Mouse (Mus musculus) liver, embryonic 12.5 days (tissue): ENCODE data around the gene Nxpe5. TPM values are rescaled to one million over a fixed set of nuclear protein-coding genes. Genes with fewer than 3 reads are reported as not detected.

Experiments used
- ATAC-seq: fragments of 200-750 bp; cut with Nextera tagmentation; 2 replicates; pipeline ENCODE4 v1.8.0; 2017; ENCODE audit warnings: moderate number of reproducible peaks, mild to moderate bottlenecking, moderate library complexity
- H3K27ac ChIP-seq: fragments of 300-500 bp; sonication (generic); 2 replicates; pipeline ENCODE4 v1.5.1; 2016; ENCODE audit warnings: mild to moderate bottlenecking
- H3K27me3 ChIP-seq: fragments of 300-500 bp; sonication (generic); replicated peaks from 2 replicates; pipeline ENCODE4 v1.6.1; 2016; ENCODE audit warnings: mild to moderate bottlenecking, moderate library complexity
- H3K36me3 ChIP-seq: fragments of 300-500 bp; sonication (generic); 2 replicates; pipeline ENCODE4 v1.6.1; 2016; ENCODE audit warnings: mild to moderate bottlenecking, moderate library complexity
- H3K4me1 ChIP-seq: fragments of 300-500 bp; sonication (generic); 2 replicates; pipeline ENCODE4 v1.6.1; 2016
- H3K4me2 ChIP-seq: fragments of 300-500 bp; sonication (generic); 2 replicates; pipeline ENCODE4 v1.6.1; 2016; ENCODE audit warnings: mild to moderate bottlenecking, moderate library complexity
- H3K4me3 ChIP-seq: fragments of 300-500 bp; sonication (generic); 2 replicates; pipeline ENCODE4 v1.5.1; 2016; ENCODE audit warnings: mild to moderate bottlenecking, moderate library complexity
- H3K9ac ChIP-seq: fragments of 300-500 bp; sonication (generic); 2 replicates; pipeline ENCODE4 v1.6.1; 2016; ENCODE audit warnings: mild to moderate bottlenecking, moderate library complexity
- H3K9me3 ChIP-seq: fragments of 300-500 bp; sonication (generic); replicated peaks from 2 replicates; pipeline ENCODE4 v1.6.1; 2016; ENCODE audit warnings: mild to moderate bottlenecking, moderate library complexity
- WGBS: fragments of 180-500 bp; shearing (Covaris S2); methylation state at CpG from one replicate; pipeline ENCODE4 v1.1.7; 2016; ENCODE audit not compliant: insufficient replicate concordance; 5-methylcytosine and 5-hydroxymethylcytosine counted together
- polyA plus RNA-seq: library from polyadenylated mRNA; unstranded; fragments of >200 nt; fragmentation: Nextera tagmentation; extraction: Ambion mirVana; gene quantifications from 2 replicates; pipeline ENCODE4 v1.2.1, GENCODE M21; 2016

Gene Nxpe5
- polyA plus RNA-seq, 1 experiment from 2014 or later: not detected

GRCm38 (mm10) chr5:138219864-138220263, 5.8 kb upstream of the Nxpe5 start:
- no peak overlapping the region for H3K27ac ChIP-seq
- no peak overlapping the region for H3K9ac ChIP-seq
- no peak overlapping the region for H3K4me3 ChIP-seq
- no peaks in the 10 kb centered on the region for H3K27me3 ChIP-seq
- no peaks in the 10 kb centered on the region for H3K4me1 ChIP-seq
- H3K4me2 ChIP-seq: no peak overlapping the region
- WGBS: 51% methylated on average over 2 of the region's 2 CpGs
- no peaks in the 10 kb centered on the region for H3K36me3 ChIP-seq
- no peak for ATAC-seq
- peaks cover 27% of the 10 kb centered on the region for H3K9me3 ChIP-seq

GRCm38 (mm10) chr5:138222111-138222510, 3.6 kb upstream of the Nxpe5 start:
- H3K27ac ChIP-seq: no peak overlapping the region
- H3K9me3 ChIP-seq: peaks cover 6% of the 10 kb centered on the region; the same call in 1 of the 2 replicates
- H3K4me3 ChIP-seq: no peak overlapping the region
- H3K27me3 ChIP-seq: no peaks in the 10 kb centered on the region
- H3K4me1 ChIP-seq: no peaks in the 10 kb centered on the region
- no peak for ATAC-seq
- 22% methylated on average over 4 of the region's 4 CpGs for WGBS
- no peaks in the 10 kb centered on the region for H3K36me3 ChIP-seq
- no peak overlapping the region for H3K9ac ChIP-seq
- H3K4me2 ChIP-seq: no peak overlapping the region

GRCm38 (mm10) chr5:138223287-138223686, 2.4 kb upstream of the Nxpe5 start:
- no peaks in the 10 kb centered on the region for H3K27me3 ChIP-seq
- H3K4me2 ChIP-seq: no peak overlapping the region
- H3K4me1 ChIP-seq: no peaks in the 10 kb centered on the region
- 46% methylated on average over 3 of the region's 3 CpGs for WGBS
- H3K9ac ChIP-seq: no peak overlapping the region
- no peak overlapping the region for H3K4me3 ChIP-seq
- no peak overlapping the region for H3K27ac ChIP-seq
- H3K9me3 ChIP-seq: no peaks in the 10 kb centered on the region
- H3K36me3 ChIP-seq: no peaks in the 10 kb centered on the region
- ATAC-seq: no peak

GRCm38 (mm10) chr5:138226491-138226890, 793 bp downstream of the Nxpe5 start:
- H3K36me3 ChIP-seq: no peaks in the 10 kb centered on the region
- H3K27me3 ChIP-seq: no peaks in the 10 kb centered on the region
- no peak overlapping the region for H3K4me3 ChIP-seq
- no peaks in the 10 kb centered on the region for H3K4me1 ChIP-seq
- WGBS: 43% methylated on average over 4 of the region's 4 CpGs
- H3K9ac ChIP-seq: no peak overlapping the region
- H3K27ac ChIP-seq: no peak overlapping the region
- H3K4me2 ChIP-seq: no peak overlapping the region
- no peak for ATAC-seq
- H3K9me3 ChIP-seq: no peaks in the 10 kb centered on the region

GRCm38 (mm10) chr5:138227367-138227766, 1.7 kb downstream of the Nxpe5 start:
- H3K4me2 ChIP-seq: no peak overlapping the region
- no peak overlapping the region for H3K9ac ChIP-seq
- 9% methylated on average over 2 of the region's 2 CpGs for WGBS
- H3K27me3 ChIP-seq: no peaks in the 10 kb centered on the region
- H3K36me3 ChIP-seq: no peaks in the 10 kb centered on the region
- no peak for ATAC-seq
- H3K9me3 ChIP-seq: no peaks in the 10 kb centered on the region
- H3K27ac ChIP-seq: no peak overlapping the region
- H3K4me1 ChIP-seq: no peaks in the 10 kb centered on the region
- H3K4me3 ChIP-seq: no peak overlapping the region

DNA sequence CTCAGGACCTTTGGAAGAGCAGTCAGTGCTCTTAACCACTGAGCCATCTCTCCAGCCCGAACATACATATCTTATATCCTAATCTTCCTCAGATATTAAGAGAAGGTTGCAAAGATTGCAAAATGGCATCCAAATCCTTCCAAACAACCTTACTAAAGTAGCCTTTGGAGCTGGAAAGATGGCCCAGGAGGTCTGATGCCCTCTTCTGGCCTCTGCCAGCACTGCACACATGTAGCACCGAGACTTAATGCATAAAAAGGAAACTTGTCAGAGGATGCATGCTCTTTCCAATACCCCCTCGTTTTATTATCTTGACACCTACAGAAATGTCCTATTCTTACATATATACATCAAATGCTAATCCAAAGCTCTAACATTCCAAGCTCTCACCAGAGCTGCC, 2.3 kb downstream of the Nxpe5 start:
- Histone ChIP-seq H3K9me3 (no peaks in the 10 kb centered on the region), H3K9ac (no peak overlapping the region), H3K36me3 (no peaks in the 10 kb centered on the region), H3K4me1 (no peaks in the 10 kb centered on the region), H3K27ac (no peak overlapping the region), H3K4me2 (no peak overlapping the region), H3K27me3 (no peaks in the 10 kb centered on the region), H3K4me3 (no peak overlapping the region)
- no peak for ATAC-seq
- WGBS: 25% methylated on average over 3 of the region's 3 CpGs

GRCm38 (mm10) chr5:138229511-138229910, 3.8 kb downstream of the Nxpe5 start:
- H3K4me3 ChIP-seq: no peak overlapping the region
- ATAC-seq: no peak
- no peak overlapping the region for H3K4me2 ChIP-seq
- WGBS: 76% methylated on average over 3 of the region's 3 CpGs
- no peak overlapping the region for H3K27ac ChIP-seq
- H3K36me3 ChIP-seq: no peaks in the 10 kb centered on the region
- H3K9ac ChIP-seq: no peak overlapping the region
- H3K27me3 ChIP-seq: no peaks in the 10 kb centered on the region
- H3K4me1 ChIP-seq: no peaks in the 10 kb centered on the region
- H3K9me3 ChIP-seq: no peaks in the 10 kb centered on the region

GRCm38 (mm10) chr5:138233778-138234177, 8.1 kb downstream of the Nxpe5 start:
- no peaks in the 10 kb centered on the region for H3K4me1 ChIP-seq
- no peaks in the 10 kb centered on the region for H3K27me3 ChIP-seq
- no peak overlapping the region for H3K4me2 ChIP-seq
- WGBS: 77% methylated on average over 2 of the region's 2 CpGs
- H3K9me3 ChIP-seq: no peaks in the 10 kb centered on the region
- no peak for ATAC-seq
- H3K9ac ChIP-seq: no peak overlapping the region
- H3K4me3 ChIP-seq: no peak overlapping the region
- no peak overlapping the region for H3K27ac ChIP-seq
- no peaks in the 10 kb centered on the region for H3K36me3 ChIP-seq

DNA sequence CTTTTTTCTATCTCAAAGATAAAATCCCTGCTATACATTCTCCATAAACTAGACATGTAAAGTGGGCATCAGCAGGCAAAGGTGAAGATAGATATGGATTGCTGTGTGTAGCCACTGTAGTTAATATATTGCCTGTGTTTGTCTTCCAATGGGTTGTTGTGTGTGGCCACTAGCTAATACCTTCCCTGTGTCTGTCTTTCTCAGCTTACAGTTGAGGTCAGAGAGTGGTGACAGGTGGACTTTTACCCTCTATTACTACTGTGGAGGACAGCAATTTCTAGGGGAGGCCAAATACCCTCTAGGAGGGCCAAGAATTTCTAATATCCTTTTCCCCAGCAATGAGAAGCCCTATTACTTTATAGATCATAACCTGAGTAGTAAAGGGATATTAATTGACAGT, 8.5 kb downstream of the Nxpe5 start:
- Histone ChIP-seq H3K9me3 (no peaks in the 10 kb centered on the region), H3K36me3 (no peaks in the 10 kb centered on the region), H3K4me1 (no peaks in the 10 kb centered on the region), H3K4me2 (no peak overlapping the region), H3K9ac (no peak overlapping the region), H3K27ac (no peak overlapping the region), H3K27me3 (no peaks in the 10 kb centered on the region), H3K4me3 (no peak overlapping the region)
- no peak for ATAC-seq

- 7% methylated on average over 2 of the region's 2 CpGs for WGBS
- H3K4me2 ChIP-seq: no peak overlapping the region
- no peaks in the 10 kb centered on the region for H3K36me3 ChIP-seq
- no peak overlapping the region for H3K4me3 ChIP-seq
- ATAC-seq: no peak
- no peaks in the 10 kb centered on the region for H3K9me3 ChIP-seq
- H3K9ac ChIP-seq: no peak overlapping the region
- H3K27ac ChIP-seq: no peak overlapping the region
- H3K27me3 ChIP-seq: no peaks in the 10 kb centered on the region
- H3K4me1 ChIP-seq: no peaks in the 10 kb centered on the region
Observed at GRCm38 (mm10) chr5:138241511-138241910, 15.8 kb downstream of the Nxpe5 start.

DNA sequence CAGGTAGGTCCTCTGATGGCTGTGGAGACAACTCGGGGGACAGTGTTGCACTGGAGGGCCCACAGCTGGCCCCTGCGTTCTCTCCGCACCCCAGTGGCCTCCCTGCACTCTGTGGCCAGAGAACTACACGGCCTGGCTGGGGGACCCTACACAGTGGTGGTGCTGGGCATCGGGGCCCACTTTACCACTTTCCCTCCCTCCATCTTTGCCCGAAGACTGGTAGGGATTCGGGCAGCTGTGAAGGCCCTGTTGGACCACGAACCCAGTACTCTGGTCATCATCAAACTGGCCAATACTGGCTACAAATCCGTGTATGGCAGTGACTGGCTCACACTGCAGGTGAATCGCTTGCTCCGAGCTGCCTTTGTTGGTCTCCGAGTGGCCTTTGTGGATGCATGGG, 25.4 kb downstream of the Nxpe5 start:
- no peak overlapping the region for H3K27ac ChIP-seq
- no peak overlapping the region for H3K9ac ChIP-seq
- 72% methylated on average over 12 of the region's 12 CpGs for WGBS
- no peaks in the 10 kb centered on the region for H3K36me3 ChIP-seq
- no peak overlapping the region for H3K4me3 ChIP-seq
- no peaks in the 10 kb centered on the region for H3K9me3 ChIP-seq
- peaks cover 12% of the 10 kb centered on the region for H3K4me1 ChIP-seq
- no peak overlapping the region for H3K4me2 ChIP-seq
- no peak for ATAC-seq
- no peaks in the 10 kb centered on the region for H3K27me3 ChIP-seq

GRCm38 (mm10) chr5:138253061-138253460, 27.4 kb downstream of the Nxpe5 start:
- H3K27me3 ChIP-seq: no peaks in the 10 kb centered on the region
- no peaks in the 10 kb centered on the region for H3K9me3 ChIP-seq
- peaks cover 8% of the 10 kb centered on the region for H3K36me3 ChIP-seq
- no peak for ATAC-seq
- no peak overlapping the region for H3K27ac ChIP-seq
- no peak overlapping the region for H3K9ac ChIP-seq
- no peak overlapping the region for H3K4me2 ChIP-seq
- 78% methylated on average over 3 of the region's 3 CpGs for WGBS
- no peak overlapping the region for H3K4me3 ChIP-seq
- peaks cover 31% of the 10 kb centered on the region for H3K4me1 ChIP-seq

- Histone ChIP-seq H3K4me3 (peak within 1 kb of the TSS; percentile 77), H3K4me2 (peak within 1 kb of the TSS; percentile 89), H3K36me3 (peaks cover 33% of the 10 kb centered on the region), H3K9ac (peak within 1 kb of the TSS; percentile 70), H3K27me3 (no peaks in the 10 kb centered on the region), H3K27ac (peak within 1 kb of the TSS; percentile 81), H3K4me1 (peaks cover 56% of the 10 kb centered on the region), H3K9me3 (no peaks in the 10 kb centered on the region)
- WGBS: under 1% methylated on average over 38 of the region's 38 CpGs
- ATAC-seq: peak; percentile 99
Observed at GRCm38 (mm10) chr5:138255353-138256093, 29.8 kb downstream of the Nxpe5 start, which contains the start of gene Lamtor4. Lamtor4 (plus strand) TSS chr5:138255482.
